Mouse (Mus musculus): ENCODE measurements around the gene Wdr17.
"Not testable (repeated sequence)": the region's sequence is repeated elsewhere in the genome, so short reads cannot be mapped to it uniquely, and the experiment has no call there.

Wdr17 gene

GRCm38 (mm10) chr8:54616710-54617109 lies 270.3 kb downstream of the Wdr17 start:
- CTCF ChIA-PET, POLR2A ChIA-PET: not testable (repeated sequence)

DNA sequence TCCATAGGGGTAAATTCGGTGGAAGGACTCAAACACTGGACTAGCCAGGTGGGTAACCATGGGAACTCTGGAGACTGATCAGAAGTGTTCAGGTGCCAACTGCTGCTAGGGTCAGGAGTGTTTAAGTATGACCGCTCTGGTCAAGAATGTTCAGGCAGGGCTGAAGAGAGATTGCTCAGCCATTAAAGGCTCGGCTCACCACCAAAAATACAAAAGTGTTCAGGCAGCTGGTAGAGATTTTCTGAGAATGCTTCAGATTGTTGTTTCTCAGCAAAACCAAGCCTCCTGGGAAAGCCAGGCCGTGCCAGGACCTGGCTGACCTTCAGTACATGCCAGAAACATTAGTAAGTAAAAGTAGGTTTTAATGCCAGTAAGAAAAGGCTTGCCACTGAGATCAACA lies 276.7 kb downstream of the Wdr17 start:
- CTCF ChIA-PET = no interaction called here
- POLR2A ChIA-PET = no interaction called here

GRCm38 (mm10) chr8:54609336-54609735 lies 277.6 kb downstream of the Wdr17 start:
- CTCF ChIA-PET = interaction anchor here in 1 of 4 experiments (1.1 kb wide), 1 partner anchor 72 kb away, joined by 3 read pairs; no protein-coding TSS in a partner anchor
- POLR2A ChIA-PET = no interaction called here

DNA sequence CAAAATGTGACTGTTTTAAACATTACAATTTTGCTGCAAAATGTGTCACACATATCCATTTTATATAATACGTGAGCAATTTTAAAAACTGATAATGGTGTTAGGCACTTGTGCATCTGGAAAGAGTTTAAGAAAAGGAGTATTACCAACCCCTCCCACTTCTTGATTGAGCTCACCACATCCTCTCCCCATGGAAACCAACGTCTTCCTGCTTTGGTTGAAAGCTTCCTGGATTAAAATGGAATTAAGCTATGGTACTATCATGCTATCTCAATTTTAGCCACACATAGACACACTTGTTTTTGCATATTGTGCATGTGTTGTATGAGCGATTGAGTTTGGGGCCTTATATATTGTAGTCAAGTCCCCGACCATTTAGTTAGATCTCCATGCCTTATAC lies 283.5 kb downstream of the Wdr17 start:
- ChIA-PET POLR2A (no interaction called here), CTCF (no interaction called here)

DNA sequence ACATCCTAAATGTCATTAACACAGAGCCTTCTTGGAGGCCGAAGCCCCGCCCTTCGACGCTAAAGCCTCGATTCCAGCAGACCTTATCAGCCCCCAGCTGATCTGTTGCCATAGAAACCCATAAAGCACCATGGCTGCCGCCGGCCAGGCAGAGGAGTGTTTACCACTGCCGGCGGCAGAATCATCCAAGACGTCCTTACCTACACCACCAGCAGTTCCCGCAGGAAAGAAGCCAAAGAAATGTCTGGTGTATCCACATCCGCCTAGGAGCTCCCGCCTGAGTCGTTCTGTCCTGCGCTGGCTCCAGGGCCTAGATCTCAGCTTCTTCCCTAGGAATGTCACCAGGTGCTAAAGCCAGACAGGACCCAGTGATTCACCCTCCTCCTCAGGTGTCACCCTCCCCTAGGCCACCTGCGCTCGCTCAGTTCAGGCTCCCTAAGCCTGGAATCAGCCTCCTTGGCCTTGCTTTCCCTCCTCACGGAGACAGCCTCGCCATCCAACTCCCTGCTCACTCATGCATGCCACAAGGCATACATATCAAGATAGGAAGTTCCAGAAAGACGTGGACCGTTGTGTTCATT lies 286.2 kb downstream of the Wdr17 start, which contains the start of gene Spata4:
Gene Spata4 (plus strand): TSS at position 111 of the 581 bp plus-strand sequence.
- POLR2A ChIA-PET = interaction anchor here in 1 of 4 experiments (0.6 kb wide), 1 partner anchor 82 kb away, joined by 4 read pairs; no protein-coding TSS in a partner anchor
- CTCF ChIA-PET = interaction anchor here in 2 of 4 experiments (0.6 to 1.6 kb wide), 2 partner anchors 93 to 797 kb away, joined by 5 to 8 read pairs; no protein-coding TSS in a partner anchor

DNA sequence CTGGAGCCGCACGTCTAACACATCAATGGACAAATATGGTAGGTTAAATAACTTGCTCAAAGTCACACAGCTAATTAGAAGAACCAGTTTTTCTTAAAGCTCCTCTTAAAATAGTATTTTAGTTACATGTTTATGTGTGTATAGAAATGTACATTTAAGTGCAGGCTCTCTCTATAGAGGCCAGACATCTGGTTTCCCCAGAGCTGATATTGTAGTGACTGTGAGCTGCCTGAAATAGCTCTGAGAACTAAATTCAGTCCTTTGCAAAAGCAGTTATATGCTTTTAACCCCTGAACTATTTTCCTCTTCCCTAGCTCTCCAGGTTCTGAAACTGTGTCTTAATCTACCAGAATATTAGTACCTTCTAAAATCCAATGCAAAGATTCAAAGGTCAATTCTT lies 289.6 kb downstream of the Wdr17 start:
- POLR2A ChIA-PET = no interaction called here
- CTCF ChIA-PET = no interaction called here

GRCm38 (mm10) chr8:54596940-54597339 lies 290.0 kb downstream of the Wdr17 start:
- ChIA-PET CTCF (no interaction called here), POLR2A (no interaction called here)

DNA sequence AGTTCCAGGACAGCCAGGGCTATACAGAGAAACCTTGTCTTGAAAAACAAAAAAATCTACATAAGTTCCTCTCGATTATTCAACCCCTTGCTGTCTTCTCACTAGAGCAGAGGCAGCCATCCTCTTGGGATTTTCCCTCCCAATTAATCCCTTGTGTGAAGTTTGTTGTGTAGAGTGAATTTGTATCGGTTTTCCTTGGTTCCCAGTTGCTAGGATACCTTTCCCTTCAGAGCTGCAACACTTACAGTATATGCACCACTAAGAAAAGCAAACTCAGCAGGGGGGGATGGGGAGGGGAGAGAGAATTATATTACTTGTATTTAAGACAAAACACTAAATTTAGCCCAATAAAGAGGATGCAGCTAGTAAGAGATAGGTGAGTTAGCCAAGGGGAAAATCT lies 290.9 kb downstream of the Wdr17 start:
- POLR2A ChIA-PET = no interaction called here
- CTCF ChIA-PET = no interaction called here

DNA sequence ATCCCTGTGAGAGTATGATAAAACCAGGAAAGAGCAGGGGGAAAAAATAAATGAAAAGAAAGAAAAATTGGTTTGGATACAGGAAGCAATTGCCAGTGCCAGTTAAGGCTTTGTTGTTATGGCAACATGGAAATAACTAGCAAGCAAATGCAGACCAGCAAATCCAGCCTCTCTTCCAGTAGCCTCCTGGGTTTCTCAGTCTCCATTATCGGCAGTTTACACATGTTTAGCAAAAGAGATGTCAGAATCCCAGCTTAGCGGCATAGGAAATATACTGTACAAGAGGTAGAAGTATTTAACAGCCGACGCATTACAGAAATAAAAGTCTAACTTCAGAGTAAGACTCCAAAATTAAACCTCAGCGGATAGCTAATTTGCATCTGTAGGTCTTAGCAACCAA lies 292.4 kb downstream of the Wdr17 start:
- CTCF ChIA-PET = no interaction called here
- POLR2A ChIA-PET = no interaction called here

DNA sequence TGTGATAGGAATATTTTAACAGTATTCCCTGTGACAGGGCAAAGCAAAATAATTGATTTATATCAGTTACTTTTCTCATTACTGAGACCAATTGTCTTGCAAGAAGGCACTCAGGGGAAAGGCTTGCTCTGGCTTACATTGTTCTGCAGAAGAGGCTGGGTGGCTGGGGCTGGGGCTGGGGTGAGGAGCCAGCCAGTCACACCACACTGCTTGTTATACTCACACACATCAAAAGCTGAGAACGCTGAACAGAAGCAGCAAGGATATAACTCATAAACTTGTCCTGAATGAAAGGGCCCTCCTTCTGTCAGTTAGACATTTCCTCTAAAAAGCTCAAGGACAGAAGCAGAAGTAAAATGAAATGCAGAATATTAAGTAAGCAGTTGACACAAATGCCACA lies 304.1 kb downstream of the Wdr17 start:
- POLR2A ChIA-PET = no interaction called here
- CTCF ChIA-PET = no interaction called here

DNA sequence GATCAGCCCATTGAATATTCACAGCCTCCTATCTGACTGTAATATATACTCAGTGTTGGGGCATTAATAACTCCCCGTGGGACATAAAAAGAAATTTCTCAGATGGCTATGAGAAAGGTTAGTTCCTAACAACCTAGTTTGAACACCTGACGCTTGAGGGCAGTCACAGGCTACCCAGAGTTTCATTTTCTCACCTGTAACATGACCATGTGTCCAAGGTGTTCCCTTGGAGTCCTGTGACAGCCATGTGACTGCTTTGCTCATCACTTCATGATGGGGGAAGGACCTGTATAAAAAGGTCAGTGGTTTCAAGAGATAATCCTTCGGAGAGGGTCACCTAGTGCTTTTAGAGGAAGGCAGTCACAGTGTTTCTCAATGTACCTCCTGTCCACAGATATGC lies 305.5 kb downstream of the Wdr17 start:
- CTCF ChIA-PET = no interaction called here
- POLR2A ChIA-PET = no interaction called here

Data from embryonic stem cell, embryonic (primary cell).